Mouse (Mus musculus) heart, postnatal 0 days (tissue): ENCODE measurements around the gene Wfdc15b.

ENCODE experiments used
- CTCF ChIP-seq: IDR thresholded peaks from 2 replicates; pipeline ENCODE4 v1.5.1; 2016; ENCODE audit warnings: antibody characterized with exemption, control low read depth, low read depth
- EP300 ChIP-seq: IDR thresholded peaks from 2 replicates; pipeline ENCODE4 v1.6.1; 2016; ENCODE audit warnings: antibody characterized with exemption, low read depth

GRCm38 (mm10) chr2:164238366-164238765, 16.9 kb upstream of the Wfdc15b start, which contains the start of gene Svs2:
- TF ChIP-seq CTCF (no peak), EP300 (no peak)
